Mouse (Mus musculus): Measurements from ENCODE around the gene Coro1c. TPM values are rescaled to one million over a fixed set of nuclear protein-coding genes. Genes with fewer than 3 reads are reported as not detected.

Gene Coro1c
- polyA plus RNA-seq, 1 experiment from 2014 or later: 71.3 TPM

GRCm38 (mm10) chr5:113857631-113858030, 50.9 kb downstream of the Coro1c start:
- no peak for DNase-seq (ENCODE audit: low spot score)

DNA sequence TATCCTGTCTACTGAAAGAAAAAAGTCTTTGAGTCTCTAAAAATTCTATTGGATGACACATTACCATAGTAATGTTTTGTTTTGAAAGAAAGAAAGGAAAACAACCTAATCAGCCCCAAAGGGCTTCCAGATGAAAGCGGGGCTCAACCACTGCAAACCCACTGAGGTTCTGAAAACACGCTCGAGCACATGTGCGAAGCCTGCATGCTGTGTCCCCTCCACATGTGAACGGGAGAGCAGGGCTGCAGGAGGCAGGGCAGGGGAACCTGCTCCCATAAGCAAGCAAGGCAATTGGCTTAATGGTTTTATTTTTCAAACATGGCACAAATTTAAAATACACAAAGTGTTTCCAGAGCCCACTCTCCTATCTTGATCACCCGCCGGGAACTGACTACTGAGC, 51.9 kb downstream of the Coro1c start:
- no peak for DNase-seq (ENCODE audit: low spot score)

GRCm38 (mm10) chr5:113855696-113856095, 52.9 kb downstream of the Coro1c start:
- no peak for DNase-seq (ENCODE audit: low spot score)

GRCm38 (mm10) chr5:113855117-113855516, 53.4 kb downstream of the Coro1c start:
- no peak for DNase-seq (ENCODE audit: low spot score)

GRCm38 (mm10) chr5:113854494-113854893, 54.1 kb downstream of the Coro1c start:
- peak; percentile 82 for DNase-seq (ENCODE audit: low spot score)

DNA sequence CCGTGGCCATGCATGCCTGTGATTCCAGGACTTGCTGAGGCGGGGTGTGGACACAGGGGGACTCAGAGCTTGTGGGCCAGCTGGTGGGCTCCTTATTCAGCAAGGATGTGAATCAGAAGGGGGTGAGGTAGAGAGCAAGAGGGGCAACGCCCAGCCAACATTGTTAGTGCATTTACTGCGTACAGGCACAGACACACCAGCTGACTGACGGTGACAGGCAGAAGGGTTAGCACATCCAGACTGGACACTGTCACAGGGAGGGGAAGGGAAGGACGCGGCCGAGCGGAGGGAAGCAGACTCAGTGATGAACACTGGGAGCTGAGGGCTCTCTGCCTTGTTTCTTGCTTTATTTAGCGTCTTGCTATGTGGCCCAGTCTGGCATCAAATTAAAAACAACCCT, 55.0 kb downstream of the Coro1c start:
- DNase-seq (ENCODE audit: low spot score): no peak

DNA sequence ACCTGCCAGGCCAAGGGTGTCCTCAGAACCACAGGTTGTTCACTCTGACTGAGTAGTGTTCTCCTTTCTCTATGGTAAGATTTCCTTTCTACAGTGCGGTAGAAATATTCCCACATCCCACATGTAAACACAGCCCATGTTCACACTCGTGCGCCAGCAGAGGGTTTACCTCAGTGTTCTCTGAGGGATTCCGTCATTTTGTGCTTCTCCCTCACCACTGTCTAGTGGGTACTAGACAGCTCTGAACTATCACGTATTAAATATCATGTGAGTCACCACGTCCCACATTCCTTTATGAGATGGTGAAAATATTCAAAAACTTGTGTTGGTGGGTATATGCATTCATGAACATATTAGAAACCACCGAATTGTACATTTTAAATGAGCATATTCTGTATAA, 56.1 kb downstream of the Coro1c start:
- DNase-seq (ENCODE audit: low spot score): no peak

DNA sequence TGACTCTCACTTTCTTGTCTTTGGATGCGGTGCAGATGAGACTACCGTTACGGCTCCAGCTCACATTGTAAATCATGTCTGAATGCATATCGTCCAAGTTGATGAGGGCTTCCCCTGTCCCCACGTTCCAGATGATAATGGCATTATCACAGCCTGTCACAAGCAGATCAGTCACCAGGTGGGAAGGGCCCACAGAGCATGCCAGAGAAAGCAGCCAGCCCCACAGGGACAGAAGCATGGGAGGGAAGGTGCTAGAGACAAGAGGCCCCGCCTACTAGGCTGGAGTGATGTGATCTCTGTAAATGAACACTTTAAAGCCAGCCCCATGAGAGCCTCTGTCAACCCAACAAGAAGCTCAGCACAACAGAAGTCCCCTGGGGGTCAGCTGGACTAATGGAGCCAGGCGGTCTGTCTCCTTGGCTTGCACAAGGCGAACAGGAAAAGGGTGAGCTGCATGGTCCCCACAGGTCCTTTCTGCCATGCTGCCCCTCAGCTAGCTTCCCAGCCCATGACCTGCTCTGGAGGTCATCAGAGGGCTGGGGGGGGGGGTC, 57.8 kb downstream of the Coro1c start:
- DNase-seq (ENCODE audit: low spot score): no peak

DNA sequence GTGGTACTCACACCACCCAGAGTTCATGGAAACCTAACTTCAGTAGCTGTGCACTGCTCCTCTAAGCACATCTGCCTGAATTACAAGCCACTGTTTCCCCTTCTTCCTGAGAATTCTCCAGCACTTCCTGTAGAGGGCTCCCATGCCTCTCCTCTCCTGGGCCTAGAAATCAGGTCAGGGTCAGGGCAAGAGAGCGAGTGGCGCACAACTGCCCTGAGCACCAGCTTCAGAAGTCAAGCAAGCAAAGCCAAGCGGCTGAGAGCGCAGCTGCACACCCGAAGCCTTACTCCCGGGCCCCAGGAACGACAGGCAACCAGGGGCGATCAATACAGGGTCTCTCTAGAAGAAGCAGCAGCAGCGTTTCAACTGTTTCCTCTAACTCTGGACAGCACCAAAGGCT, 60.9 kb downstream of the Coro1c start:
- DNase-seq (ENCODE audit: low spot score): no peak

GRCm38 (mm10) chr5:113846656-113847055, 61.9 kb downstream of the Coro1c start:
- DNase-seq (ENCODE audit: low spot score): no peak

DNA sequence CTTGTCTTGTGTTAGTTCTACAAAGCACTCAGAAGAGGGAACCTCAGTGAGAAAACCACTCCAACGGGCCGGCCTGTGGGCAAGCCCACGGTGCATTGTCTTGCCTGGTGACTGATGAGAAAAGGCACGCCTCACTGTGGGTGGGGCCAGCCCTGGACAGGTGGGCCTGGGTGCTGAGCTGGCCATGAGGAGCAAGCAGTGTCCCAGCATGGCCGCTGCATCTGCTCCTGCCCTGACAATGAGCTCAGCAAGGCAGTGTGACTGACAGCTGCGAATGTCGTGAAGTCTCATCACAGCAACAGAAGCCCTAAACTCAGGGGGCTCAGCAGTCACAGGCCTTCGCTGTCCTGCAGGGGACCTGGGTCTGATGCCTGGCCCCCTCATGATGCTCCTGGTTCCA, 62.9 kb downstream of the Coro1c start:
- no peak for DNase-seq (ENCODE audit: low spot score)

- peak; percentile 91 for DNase-seq (ENCODE audit: low spot score)
Observed at GRCm38 (mm10) chr5:113844721-113845120, 63.8 kb downstream of the Coro1c start.

- no peak for DNase-seq (ENCODE audit: low spot score)
Observed at GRCm38 (mm10) chr5:113844106-113844505, 64.5 kb downstream of the Coro1c start.

DNA sequence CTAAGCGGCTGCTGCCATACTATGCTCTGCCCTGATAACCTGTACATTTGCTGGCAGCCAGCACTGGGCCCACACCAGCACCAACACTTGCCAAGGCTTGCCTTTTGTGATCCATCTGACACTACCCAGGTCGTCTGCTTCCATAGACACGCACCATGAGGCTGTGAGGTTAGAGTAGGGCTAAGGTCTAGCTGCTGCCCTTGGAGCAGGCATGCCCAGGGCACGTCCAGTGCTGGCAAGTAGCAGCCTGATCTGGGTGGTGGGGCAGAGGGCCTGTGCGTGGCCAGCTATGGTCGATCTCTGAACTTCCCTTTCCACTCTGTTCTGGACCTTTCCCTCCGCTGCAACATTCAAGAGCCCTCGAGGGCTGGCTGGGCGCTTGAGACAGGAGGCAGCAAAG, 65.7 kb downstream of the Coro1c start:
- no peak for DNase-seq (ENCODE audit: low spot score)

GRCm38 (mm10) chr5:113842244-113842643, 66.3 kb downstream of the Coro1c start:
- no peak for DNase-seq (ENCODE audit: low spot score)

DNA sequence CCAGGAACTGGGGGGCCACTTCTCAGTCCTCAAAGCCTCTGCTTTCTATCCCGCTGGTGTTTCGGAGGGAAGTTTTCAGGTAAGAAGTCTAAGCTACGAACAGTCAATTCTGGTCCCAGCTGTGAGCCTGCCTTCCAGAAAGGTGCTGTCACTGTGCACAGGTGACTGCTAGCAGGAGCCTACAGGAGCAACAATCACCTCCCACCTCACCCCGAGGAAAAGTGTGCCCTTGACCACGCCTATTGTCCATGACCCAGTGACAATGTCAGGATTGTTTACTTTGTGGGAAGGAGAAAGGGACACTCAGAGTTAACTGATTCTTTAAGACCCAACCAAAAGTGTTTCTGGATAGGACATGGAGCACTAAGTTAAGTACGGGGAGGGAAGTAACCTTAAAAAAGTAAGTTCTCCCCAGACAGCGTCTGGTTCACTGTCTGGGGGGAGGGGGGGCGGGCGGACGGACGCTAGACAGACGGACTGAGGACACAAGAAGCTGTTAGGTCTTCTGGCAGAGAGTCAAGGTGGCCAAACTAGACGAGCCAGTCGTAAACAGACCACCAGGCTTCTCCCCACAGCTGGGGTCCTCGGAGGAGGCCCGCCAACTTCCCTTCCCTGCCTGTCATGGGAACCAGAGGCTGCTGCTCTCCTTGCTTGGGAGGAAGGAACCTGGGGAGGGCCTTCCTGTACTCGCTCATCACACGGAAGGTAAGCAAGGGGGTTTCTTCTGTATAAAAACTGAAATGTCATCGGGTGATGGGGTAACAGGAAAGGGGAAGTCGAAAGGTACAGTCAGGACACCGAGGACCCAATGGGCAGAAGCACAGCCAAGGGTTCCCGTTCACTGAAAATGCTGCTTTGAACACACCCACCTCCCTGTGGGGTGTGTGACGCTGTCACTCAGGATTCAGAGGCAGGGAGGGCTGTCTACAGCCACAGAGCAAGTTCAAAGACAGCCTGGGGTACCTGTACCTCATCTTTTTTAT, 67.0 kb downstream of the Coro1c start:
- DNase-seq (ENCODE audit: low spot score): peak; percentile 27

DNA sequence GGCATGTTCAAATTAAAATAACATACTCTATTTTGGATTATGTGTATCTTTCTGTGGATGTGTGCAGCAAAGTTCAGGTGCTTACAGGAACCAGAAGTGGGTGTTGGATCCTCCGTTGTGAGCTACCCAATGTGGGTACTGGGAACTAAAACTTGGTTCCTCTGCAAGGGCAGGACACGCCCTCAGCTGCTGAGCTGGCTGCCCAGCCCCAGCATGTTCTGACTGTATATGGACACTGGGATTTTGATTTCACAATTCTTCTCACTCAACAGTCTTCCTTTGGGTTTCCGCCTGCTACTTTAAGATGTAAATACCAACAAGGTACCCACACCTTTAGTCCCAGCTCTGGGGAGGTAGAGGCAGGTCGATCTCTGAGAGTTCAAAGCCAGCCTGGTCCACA, 68.1 kb downstream of the Coro1c start:
- DNase-seq (ENCODE audit: low spot score): no peak

DNA sequence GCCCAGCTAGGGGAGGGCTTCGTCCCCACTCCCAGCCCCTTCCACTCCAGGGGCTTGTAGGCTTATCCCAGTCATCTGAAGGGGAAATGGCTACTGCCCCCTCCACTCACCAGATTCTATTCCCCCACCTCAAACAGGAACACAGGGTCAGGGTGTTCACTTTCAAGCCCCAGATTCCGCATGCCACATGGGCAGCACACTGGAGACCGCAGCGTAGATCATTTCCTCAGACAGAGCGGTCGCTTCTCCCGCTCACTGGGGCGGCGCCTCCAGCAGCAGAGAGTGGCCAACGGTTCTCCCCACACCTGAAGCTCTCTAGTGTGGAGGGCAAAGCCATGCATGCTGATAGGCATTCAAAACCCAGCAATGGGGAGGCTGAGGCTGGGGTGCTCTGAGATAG, 71.6 kb downstream of the Coro1c start:
- peak; percentile 46 for DNase-seq (ENCODE audit: low spot score)

- peak; percentile 27 for DNase-seq (ENCODE audit: low spot score)
Observed at GRCm38 (mm10) chr5:113833316-113833947, 75.1 kb downstream of the Coro1c start.

- DNase-seq (ENCODE audit: low spot score): peak; percentile 96
Observed at GRCm38 (mm10) chr5:113832490-113832901, 76.1 kb downstream of the Coro1c start, which contains the start of gene Selplg. Gene Selplg, minus strand, starts transcription at chr5:113832644.

DNA sequence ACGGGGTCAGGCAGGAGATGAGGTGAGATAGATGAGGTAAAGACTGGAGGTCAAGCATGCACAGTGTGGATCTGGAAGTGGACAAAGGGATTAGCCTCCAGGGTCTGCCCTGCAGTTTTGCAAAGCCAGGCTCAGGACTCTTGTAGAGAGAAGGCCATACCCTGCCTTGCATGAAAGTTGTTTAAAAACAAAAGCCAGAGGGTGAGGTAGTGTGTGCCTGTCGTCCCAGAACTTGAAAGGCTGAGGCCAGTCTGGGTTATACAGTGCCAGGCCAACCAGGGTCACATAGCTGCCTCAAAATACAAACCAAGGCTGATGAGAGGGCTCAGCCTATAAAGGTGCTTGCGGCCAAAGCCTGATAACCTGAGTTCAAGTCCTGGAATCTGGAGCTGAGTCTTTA, 76.8 kb downstream of the Coro1c start:
- no peak for DNase-seq (ENCODE audit: low spot score)

DNA sequence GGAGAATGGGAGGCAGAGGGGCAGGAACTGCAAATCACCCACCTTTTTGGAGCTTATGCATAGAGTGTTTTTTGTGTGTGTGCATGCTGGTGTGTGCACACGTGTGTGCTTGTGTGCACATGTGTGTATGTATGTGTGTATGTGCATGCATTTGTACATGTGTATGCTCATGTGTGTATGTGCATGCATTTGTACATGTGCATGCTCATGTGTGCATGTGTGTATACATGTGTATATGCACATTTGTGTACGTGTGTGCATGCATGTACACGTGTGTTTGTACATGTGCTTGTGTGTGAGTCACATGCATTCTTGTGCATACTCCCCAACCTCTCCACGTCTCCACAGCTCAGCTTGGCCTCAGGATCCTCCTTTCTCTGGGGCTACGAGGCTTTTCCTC, 77.8 kb downstream of the Coro1c start:
- DNase-seq (ENCODE audit: low spot score): no peak

All from thymus, postnatal 0 days (tissue).